ENCODE assay signal across 16 mouse cellular contexts in the genomic region with DNA sequence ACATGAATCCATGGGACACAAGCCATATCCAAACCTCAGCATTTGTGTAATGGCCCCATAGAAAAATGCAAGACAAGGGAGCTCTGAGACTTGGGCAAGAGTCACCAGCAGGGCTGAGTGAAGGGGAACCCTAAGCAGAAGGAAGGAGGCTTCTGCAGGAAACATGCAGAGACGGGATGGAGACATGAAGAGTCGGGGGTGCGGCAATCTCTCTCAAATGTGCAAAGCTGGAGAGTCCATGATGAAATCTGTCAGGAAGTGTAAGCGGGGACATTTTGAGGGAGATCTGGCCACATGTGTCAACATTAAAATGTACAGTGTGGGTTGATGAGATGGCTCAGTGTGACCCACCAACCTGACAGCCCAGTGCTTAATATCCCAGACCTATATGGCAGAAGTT.
"Had no signal": no experiment of that assay in that cellular context is flagged by ENCODE, and none has a peak within 500 bp of the region (broad histone marks: within the 10 kb centered on the region; RNA-seq: fewer than 3 reads in every experiment).

No protein-coding gene starts in this region.

- DNase-seq: left cerebral cortex, postnatal 4 days; liver, embryonic 13.5 days; liver, postnatal 0 days; lung, adult 18-20 months; lung, adult 2 months; lung, embryonic 14.5 days; lung, postnatal 10 days; lung, postnatal 14 days; lung, postnatal 36 days; lung, postnatal 4 days; midbrain, embryonic 14.5 days had no signal

- ATAC-seq: liver, embryonic 12.5 days; liver, postnatal 0 days; lung, postnatal 0 days; midbrain, embryonic 13.5 days; midbrain, embryonic 15.5 days; midbrain, embryonic 16.5 days had no signal
